Mouse (Mus musculus): ENCODE results near the gene Ahnak2.

Ahnak2 gene

GRCm38 (mm10) chr12:112734881-112735655 is 67.4 kb downstream of the Ahnak2 start:
- DNase-seq (ENCODE audit: low spot score), result no peak

- no peak for DNase-seq (ENCODE audit: low spot score)
Measured at GRCm38 (mm10) chr12:112734108-112734820, 68.2 kb downstream of the Ahnak2 start.

GRCm38 (mm10) chr12:112732591-112732990 is 69.9 kb downstream of the Ahnak2 start:
- DNase-seq (ENCODE audit: low spot score), result no peak

- DNase-seq (ENCODE audit: low spot score), result no peak
Measured at GRCm38 (mm10) chr12:112730808-112731207, 71.6 kb downstream of the Ahnak2 start.

GRCm38 (mm10) chr12:112727801-112728200 is 74.7 kb downstream of the Ahnak2 start:
- DNase-seq (ENCODE audit: low spot score), result no peak

- DNase-seq (ENCODE audit: low spot score), result peak; percentile 58
Measured at GRCm38 (mm10) chr12:112724077-112724805, 78.2 kb downstream of the Ahnak2 start.

GRCm38 (mm10) chr12:112723445-112723844 is 79.0 kb downstream of the Ahnak2 start:
- no peak for DNase-seq (ENCODE audit: low spot score)

GRCm38 (mm10) chr12:112723028-112723330 is 79.5 kb downstream of the Ahnak2 start:
- DNase-seq (ENCODE audit: low spot score), result no peak

GRCm38 (mm10) chr12:112722240-112723027 is 80.0 kb downstream of the Ahnak2 start:
- DNase-seq (ENCODE audit: low spot score), result no peak
